Mouse (Mus musculus): ENCODE results near the gene 4930544G11Rik. TPM values are rescaled to one million over a fixed set of nuclear protein-coding genes. Genes with fewer than 3 reads are reported as not detected.

The 4930544G11Rik gene
- not detected in 2 replicates for polyA plus RNA-seq (2015; fragmentation: Nextera tagmentation; extraction: Ambion mirVana)

DNA sequence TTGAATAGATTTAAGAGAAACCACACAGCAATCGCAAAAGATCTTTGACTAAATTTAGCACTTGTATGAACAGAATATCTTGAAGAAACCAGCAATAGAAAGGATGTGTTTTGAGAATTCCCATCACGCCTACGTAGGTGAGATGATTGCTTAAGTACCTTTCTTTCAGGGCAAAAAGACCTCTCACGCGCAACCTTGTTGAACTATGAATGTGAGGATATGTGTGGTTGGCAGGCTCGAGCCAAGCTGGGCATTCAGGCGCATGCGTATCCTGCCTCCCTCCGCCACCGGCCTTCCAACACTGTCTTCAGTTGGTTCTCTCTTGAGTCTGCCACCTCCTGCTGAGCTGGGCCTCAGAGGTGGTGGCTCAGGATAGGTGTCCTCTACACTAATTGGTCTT is at the start of gene 4930544G11Rik:
4930544G11Rik (plus strand) TSS at position 301 of the 400 bp plus-strand sequence.
- DNase-seq (ENCODE audit: low spot score) (no peak), ATAC-seq (replicated peaks; ENCODE audit: low FRiP score, low read depth) (no peak)
- Histone ChIP-seq H3K9me3 (replicated peaks; ENCODE audit: low read length) (no peaks in the 10 kb centered on the region), H3K4me1 (replicated peaks; ENCODE audit: insufficient read depth, low read length) (no peaks in the 10 kb centered on the region), H3K4me2 (ENCODE audit: low read length) (no peak within 1 kb of the TSS), H3K36me3 (ENCODE audit: insufficient read depth, low read length) (no peaks in the 10 kb centered on the region), H3K27me3 (ENCODE audit: insufficient read depth, low read length) (no peaks in the 10 kb centered on the region), H3K27ac (no peak within 1 kb of the TSS), H3K9ac (ENCODE audit: low read depth, low read length) (no peak within 1 kb of the TSS), H3K4me3 (replicated peaks; ENCODE audit: low read depth, low read length) (no peak within 1 kb of the TSS)
- WGBS = 97% methylated on average over 10 of the region's 10 CpGs
- no peak for TF ChIP-seq CTCF (IDR thresholded peaks at IDR 0.05; ENCODE audit: low read depth)

DNA sequence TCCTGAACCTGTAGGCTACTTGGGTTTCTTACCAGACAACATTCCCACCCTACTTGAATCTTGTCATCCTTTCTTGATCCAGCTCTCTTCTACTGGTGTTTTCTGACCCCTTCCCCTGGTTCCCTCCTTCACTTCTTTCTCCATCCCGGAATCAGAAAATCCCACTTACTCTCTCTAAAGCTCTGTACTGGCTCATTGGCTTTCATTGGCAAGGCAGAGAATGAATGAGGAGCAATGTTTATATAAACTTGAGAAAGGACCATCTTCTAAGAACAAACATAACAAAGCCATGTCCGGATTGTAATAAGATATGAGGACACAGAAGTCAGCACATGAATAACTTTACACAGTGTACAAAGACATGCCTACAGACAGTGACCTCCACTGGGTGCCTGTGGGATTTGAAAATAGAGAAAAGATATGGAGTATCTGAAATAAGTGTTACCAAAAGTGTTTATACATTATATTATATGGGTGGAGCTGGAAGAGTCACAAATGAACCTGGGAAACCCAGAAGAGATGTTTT is 45.7 kb upstream of the 4930544G11Rik start:
- no peaks in the 10 kb centered on the region for H3K4me1 ChIP-seq (replicated peaks; ENCODE audit: insufficient read depth, low read length)
- ATAC-seq (replicated peaks; ENCODE audit: low FRiP score, low read depth) = peak; percentile 59; the same call in 1 of the 2 replicates
- WGBS = 45% methylated on average over 2 of the region's 2 CpGs
- TF ChIP-seq CTCF (IDR thresholded peaks at IDR 0.05; ENCODE audit: low read depth) = no peak
- H3K9ac ChIP-seq (ENCODE audit: low read depth, low read length) = no peak overlapping the region
- no peaks in the 10 kb centered on the region for H3K9me3 ChIP-seq (replicated peaks; ENCODE audit: low read length)
- DNase-seq (ENCODE audit: low spot score) = peak; percentile 69
- 0 out of 2 replicates have a peak, but pooled peaks cover 2% of the 10 kb centered on the region for H3K36me3 ChIP-seq (ENCODE audit: insufficient read depth, low read length)
- H3K27me3 ChIP-seq (ENCODE audit: insufficient read depth, low read length) = no peaks in the 10 kb centered on the region
- H3K4me3 ChIP-seq (replicated peaks; ENCODE audit: low read depth, low read length) = no peak overlapping the region
- no peak overlapping the region for H3K27ac ChIP-seq
- no peak overlapping the region for H3K4me2 ChIP-seq (ENCODE audit: low read length)

DNA sequence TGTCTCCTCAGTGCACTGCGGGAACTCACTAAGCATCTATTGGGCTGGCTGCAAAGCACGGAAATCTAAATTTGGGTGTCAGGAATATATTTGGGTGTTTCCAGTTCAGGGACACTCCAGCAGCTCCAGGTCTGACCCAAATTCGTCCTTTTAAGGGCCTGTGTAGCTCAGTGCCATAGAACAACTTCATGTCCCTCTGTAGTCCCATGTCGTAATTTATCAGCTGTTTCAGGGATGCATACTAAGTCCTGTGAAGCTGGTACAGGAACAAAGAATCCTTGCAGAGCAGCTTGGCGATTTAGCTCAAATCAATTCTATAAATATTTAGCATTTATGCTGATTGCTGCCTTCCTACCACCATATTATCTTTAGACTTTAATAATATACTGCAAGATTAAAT is 37.0 kb upstream of the 4930544G11Rik start:
- 84% methylated on average over 5 of the region's 5 CpGs for WGBS
- no peak overlapping the region for H3K4me3 ChIP-seq (replicated peaks; ENCODE audit: low read depth, low read length)

DNA sequence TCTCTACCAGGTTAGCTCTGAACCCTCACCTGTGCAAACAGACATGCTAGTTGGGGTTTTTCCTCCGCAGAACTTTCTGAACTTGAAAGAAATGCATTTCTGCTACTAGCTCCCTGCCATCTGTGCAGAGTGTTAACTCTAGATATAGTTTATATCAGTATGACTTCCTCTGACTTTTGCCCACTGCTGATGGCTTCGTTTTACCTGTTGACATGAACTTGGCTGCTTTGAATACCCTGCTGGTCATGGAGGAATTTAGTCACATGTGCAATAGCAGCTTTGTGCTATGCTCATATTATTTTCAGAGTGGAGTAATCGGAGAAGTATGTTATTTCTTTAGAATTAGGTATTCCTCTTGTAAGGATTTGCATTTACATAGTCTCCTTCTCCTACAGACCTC is 30.7 kb upstream of the 4930544G11Rik start:
- H3K27me3 ChIP-seq (ENCODE audit: insufficient read depth, low read length) = no peaks in the 10 kb centered on the region
- H3K4me2 ChIP-seq (ENCODE audit: low read length) = no peak overlapping the region
- H3K27ac ChIP-seq = no peak overlapping the region
- no peak overlapping the region for H3K9ac ChIP-seq (ENCODE audit: low read depth, low read length)
- DNase-seq (ENCODE audit: low spot score) = no peak
- no peaks in the 10 kb centered on the region for H3K36me3 ChIP-seq (ENCODE audit: insufficient read depth, low read length)
- no peak for ATAC-seq (replicated peaks; ENCODE audit: low FRiP score, low read depth)
- TF ChIP-seq CTCF (IDR thresholded peaks at IDR 0.05; ENCODE audit: low read depth) = no peak
- H3K4me1 ChIP-seq (replicated peaks; ENCODE audit: insufficient read depth, low read length) = no peaks in the 10 kb centered on the region
- H3K9me3 ChIP-seq (replicated peaks; ENCODE audit: low read length) = no peaks in the 10 kb centered on the region
- H3K4me3 ChIP-seq (replicated peaks; ENCODE audit: low read depth, low read length) = no peak overlapping the region
- WGBS = 86% methylated on average over 3 of the region's 3 CpGs

More for the DNA sequence above, 37.0 kb upstream of the 4930544G11Rik start:
- no peak for TF ChIP-seq CTCF (IDR thresholded peaks at IDR 0.05; ENCODE audit: low read depth)
- Histone ChIP-seq H3K4me2 (ENCODE audit: low read length) (no peak overlapping the region), H3K9me3 (replicated peaks; ENCODE audit: low read length) (no peaks in the 10 kb centered on the region), H3K4me1 (replicated peaks; ENCODE audit: insufficient read depth, low read length) (no peaks in the 10 kb centered on the region), H3K9ac (ENCODE audit: low read depth, low read length) (no peak overlapping the region), H3K36me3 (ENCODE audit: insufficient read depth, low read length) (0 out of 2 replicates have a peak, but pooled peaks cover 6% of the 10 kb centered on the region), H3K27me3 (ENCODE audit: insufficient read depth, low read length) (no peaks in the 10 kb centered on the region), H3K27ac (no peak overlapping the region)
- DNase-seq (ENCODE audit: low spot score) (no peak), ATAC-seq (replicated peaks; ENCODE audit: low FRiP score, low read depth) (no peak)

DNA sequence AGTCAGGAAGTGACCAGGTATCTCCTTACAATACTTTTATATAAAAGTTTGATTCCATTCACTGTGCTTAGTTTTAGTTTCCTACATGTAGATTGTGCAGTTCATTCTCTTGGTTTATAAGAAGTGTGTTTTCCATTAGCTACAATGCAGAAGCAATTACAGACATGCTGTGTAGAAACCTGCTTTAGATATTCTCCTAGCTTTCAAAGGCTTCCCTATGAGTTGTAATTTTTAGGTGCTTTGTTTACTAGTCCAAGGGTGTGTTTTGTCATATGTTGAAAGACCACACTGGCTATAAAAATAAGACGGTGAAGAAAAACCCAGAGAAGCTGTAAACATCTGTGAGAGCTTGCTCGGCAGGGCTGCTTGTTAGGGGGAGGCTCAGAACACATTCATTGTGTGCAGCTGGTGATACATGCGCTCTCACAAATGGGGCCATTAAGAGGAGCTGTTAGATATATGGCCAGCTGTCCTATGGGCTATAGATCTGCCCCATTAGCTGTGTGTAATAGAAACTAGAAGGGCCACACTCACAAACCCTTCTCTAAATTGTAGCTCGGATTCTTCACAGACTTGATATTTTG is 28.8 kb upstream of the 4930544G11Rik start:
- 33% methylated on average over 4 of the region's 4 CpGs for WGBS
- H3K27me3 ChIP-seq (ENCODE audit: insufficient read depth, low read length) = no peaks in the 10 kb centered on the region
- no peak for ATAC-seq (replicated peaks; ENCODE audit: low FRiP score, low read depth)

DNA sequence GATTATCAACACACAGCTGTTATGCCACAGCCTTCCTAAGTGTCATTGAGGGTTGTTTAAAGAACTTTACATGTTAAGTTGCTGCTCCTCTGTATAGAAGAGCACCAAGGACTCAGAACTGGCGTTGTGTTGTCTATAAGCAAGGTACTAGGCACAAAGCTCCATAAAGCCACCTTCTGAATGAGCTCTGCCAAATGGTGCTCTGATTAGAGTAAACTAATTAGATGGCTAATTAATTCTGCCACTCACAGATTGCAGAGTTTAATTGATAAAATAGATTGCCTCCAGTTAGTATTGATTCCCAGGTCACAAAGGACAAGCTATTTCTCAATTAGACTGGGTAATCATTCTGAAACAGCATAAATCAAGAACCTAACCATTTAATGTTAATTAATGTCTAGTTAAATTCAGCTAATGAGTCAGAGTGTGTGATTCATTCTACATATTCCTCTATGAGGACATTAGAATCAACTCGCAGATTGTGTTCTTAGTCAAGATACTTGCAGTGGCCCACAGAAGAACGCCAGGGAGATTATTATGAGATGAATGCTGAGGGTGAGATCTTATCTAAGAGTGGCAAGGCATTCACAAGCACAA is 26.6 kb upstream of the 4930544G11Rik start:
- no peak for TF ChIP-seq CTCF (IDR thresholded peaks at IDR 0.05; ENCODE audit: low read depth)
- no peak overlapping the region for H3K9ac ChIP-seq (ENCODE audit: low read depth, low read length)
- H3K36me3 ChIP-seq (ENCODE audit: insufficient read depth, low read length) = no peaks in the 10 kb centered on the region
- H3K27ac ChIP-seq = no peak overlapping the region
- DNase-seq (ENCODE audit: low spot score) (no peak), ATAC-seq (replicated peaks; ENCODE audit: low FRiP score, low read depth) (no peak)
- H3K4me2 ChIP-seq (ENCODE audit: low read length) = no peak overlapping the region
- no peaks in the 10 kb centered on the region for H3K9me3 ChIP-seq (replicated peaks; ENCODE audit: low read length)
- 82% methylated on average over 3 of the region's 3 CpGs for WGBS
- no peaks in the 10 kb centered on the region for H3K4me1 ChIP-seq (replicated peaks; ENCODE audit: insufficient read depth, low read length)
- H3K27me3 ChIP-seq (ENCODE audit: insufficient read depth, low read length) = no peaks in the 10 kb centered on the region
- H3K4me3 ChIP-seq (replicated peaks; ENCODE audit: low read depth, low read length) = no peak overlapping the region

More for the DNA sequence above, 28.8 kb upstream of the 4930544G11Rik start:
- Histone ChIP-seq H3K9ac (ENCODE audit: low read depth, low read length) (no peak overlapping the region), H3K4me2 (ENCODE audit: low read length) (no peak overlapping the region), H3K4me3 (replicated peaks; ENCODE audit: low read depth, low read length) (no peak overlapping the region), H3K27ac (no peak overlapping the region), H3K4me1 (replicated peaks; ENCODE audit: insufficient read depth, low read length) (no peaks in the 10 kb centered on the region), H3K9me3 (replicated peaks; ENCODE audit: low read length) (no peaks in the 10 kb centered on the region), H3K36me3 (ENCODE audit: insufficient read depth, low read length) (no peaks in the 10 kb centered on the region)
- no peak for TF ChIP-seq CTCF (IDR thresholded peaks at IDR 0.05; ENCODE audit: low read depth)
- peak; percentile 11 for DNase-seq (ENCODE audit: low spot score)
